Mouse (Mus musculus): ENCODE results near the gene Mrpl48. TPM values are rescaled to one million over a fixed set of nuclear protein-coding genes. Genes with fewer than 3 reads are reported as not detected.

Gene Mrpl48
- polyA plus RNA-seq, 1 experiment from 2014 or later, result 81.5 TPM

- Histone ChIP-seq H3K9ac (replicated peaks; ENCODE audit: low read length) (no peak overlapping the region), H3K27ac (ENCODE audit: low read length) (no peak overlapping the region), H3K36me3 (ENCODE audit: insufficient read depth, low read length) (no peaks in the 10 kb centered on the region), H3K4me2 (replicated peaks; ENCODE audit: low read depth, low read length) (no peak overlapping the region), H3K27me3 (ENCODE audit: insufficient read depth, low read length) (no peaks in the 10 kb centered on the region), H3K4me3 (ENCODE audit: low read length) (no peak overlapping the region), H3K4me1 (ENCODE audit: insufficient read depth, low read length) (no peaks in the 10 kb centered on the region), H3K9me3 (ENCODE audit: low read length) (no peaks in the 10 kb centered on the region)
- WGBS, result 20% methylated on average over 10 of the region's 10 CpGs
- ATAC-seq (ENCODE audit: low FRiP score, low TSS enrichment), result peak; percentile 61
These were observed 87.3 kb downstream of the Mrpl48 start for GRCm38 (mm10) chr7:100520663-100521285.

GRCm38 (mm10) chr7:100520204-100520603 is 87.9 kb downstream of the Mrpl48 start:
- WGBS, result 68% methylated on average over 7 of the region's 7 CpGs
- Histone ChIP-seq H3K9me3 (ENCODE audit: low read length) (no peaks in the 10 kb centered on the region), H3K36me3 (ENCODE audit: insufficient read depth, low read length) (no peaks in the 10 kb centered on the region), H3K9ac (replicated peaks; ENCODE audit: low read length) (no peak overlapping the region), H3K27me3 (ENCODE audit: insufficient read depth, low read length) (no peaks in the 10 kb centered on the region), H3K4me1 (ENCODE audit: insufficient read depth, low read length) (no peaks in the 10 kb centered on the region), H3K27ac (ENCODE audit: low read length) (no peak overlapping the region), H3K4me3 (ENCODE audit: low read length) (no peak overlapping the region), H3K4me2 (replicated peaks; ENCODE audit: low read depth, low read length) (no peak overlapping the region)
- ATAC-seq (ENCODE audit: low FRiP score, low TSS enrichment), result no peak

GRCm38 (mm10) chr7:100514573-100514972 is 93.5 kb downstream of the Mrpl48 start, which contains the start of gene Dnajb13:
Gene Dnajb13, minus strand, starts transcription at chr7:100514960.
- H3K4me2 ChIP-seq (replicated peaks; ENCODE audit: low read depth, low read length), result no peak within 1 kb of the TSS; the same call in 1 of the 2 replicates
- no peak within 1 kb of the TSS for H3K4me3 ChIP-seq (ENCODE audit: low read length)
- no peaks in the 10 kb centered on the region for H3K9me3 ChIP-seq (ENCODE audit: low read length)
- no peak within 1 kb of the TSS for H3K27ac ChIP-seq (ENCODE audit: low read length)
- no peak for ATAC-seq (ENCODE audit: low FRiP score, low TSS enrichment)
- H3K9ac ChIP-seq (replicated peaks; ENCODE audit: low read length), result no peak within 1 kb of the TSS
- WGBS, result 56% methylated on average over 11 of the region's 11 CpGs
- no peaks in the 10 kb centered on the region for H3K4me1 ChIP-seq (ENCODE audit: insufficient read depth, low read length)
- H3K36me3 ChIP-seq (ENCODE audit: insufficient read depth, low read length), result no peaks in the 10 kb centered on the region
- H3K27me3 ChIP-seq (ENCODE audit: insufficient read depth, low read length), result no peaks in the 10 kb centered on the region

GRCm38 (mm10) chr7:100511602-100512001 is 96.5 kb downstream of the Mrpl48 start:
- WGBS, result 60% methylated on average over 8 of the region's 8 CpGs
- Histone ChIP-seq H3K27ac (ENCODE audit: low read length) (no peak overlapping the region), H3K4me3 (ENCODE audit: low read length) (no peak overlapping the region), H3K27me3 (ENCODE audit: insufficient read depth, low read length) (no peaks in the 10 kb centered on the region), H3K36me3 (ENCODE audit: insufficient read depth, low read length) (no peaks in the 10 kb centered on the region), H3K4me1 (ENCODE audit: insufficient read depth, low read length) (no peaks in the 10 kb centered on the region), H3K4me2 (replicated peaks; ENCODE audit: low read depth, low read length) (no peak overlapping the region), H3K9me3 (ENCODE audit: low read length) (no peaks in the 10 kb centered on the region), H3K9ac (replicated peaks; ENCODE audit: low read length) (no peak overlapping the region)
- ATAC-seq (ENCODE audit: low FRiP score, low TSS enrichment), result no peak

- Histone ChIP-seq H3K9me3 (ENCODE audit: low read length) (no peaks in the 10 kb centered on the region), H3K9ac (replicated peaks; ENCODE audit: low read length) (no peak overlapping the region), H3K36me3 (ENCODE audit: insufficient read depth, low read length) (no peaks in the 10 kb centered on the region), H3K4me1 (ENCODE audit: insufficient read depth, low read length) (peaks cover 5% of the 10 kb centered on the region), H3K27ac (ENCODE audit: low read length) (no peak overlapping the region), H3K27me3 (ENCODE audit: insufficient read depth, low read length) (no peaks in the 10 kb centered on the region), H3K4me2 (replicated peaks; ENCODE audit: low read depth, low read length) (no peak overlapping the region), H3K4me3 (ENCODE audit: low read length) (no peak overlapping the region)
- no peak for ATAC-seq (ENCODE audit: low FRiP score, low TSS enrichment)
- 41% methylated on average over 3 of the region's 3 CpGs for WGBS
These were observed 99.4 kb downstream of the Mrpl48 start for GRCm38 (mm10) chr7:100508670-100509069.

- H3K27ac ChIP-seq (ENCODE audit: low read length), result no peak overlapping the region
- peaks cover 5% of the 10 kb centered on the region for H3K4me1 ChIP-seq (ENCODE audit: insufficient read depth, low read length)
- no peak for ATAC-seq (ENCODE audit: low FRiP score, low TSS enrichment)
- no peaks in the 10 kb centered on the region for H3K27me3 ChIP-seq (ENCODE audit: insufficient read depth, low read length)
- H3K36me3 ChIP-seq (ENCODE audit: insufficient read depth, low read length), result no peaks in the 10 kb centered on the region
- H3K4me3 ChIP-seq (ENCODE audit: low read length), result no peak overlapping the region
- H3K4me2 ChIP-seq (replicated peaks; ENCODE audit: low read depth, low read length), result no peak overlapping the region
- H3K9me3 ChIP-seq (ENCODE audit: low read length), result no peaks in the 10 kb centered on the region
- 37% methylated on average over 4 of the region's 4 CpGs for WGBS
- no peak overlapping the region for H3K9ac ChIP-seq (replicated peaks; ENCODE audit: low read length)
These were observed 101.6 kb downstream of the Mrpl48 start for GRCm38 (mm10) chr7:100506494-100506893.

- Histone ChIP-seq H3K9ac (replicated peaks; ENCODE audit: low read length) (no peak overlapping the region), H3K4me2 (replicated peaks; ENCODE audit: low read depth, low read length) (no peak overlapping the region), H3K36me3 (ENCODE audit: insufficient read depth, low read length) (0 out of 2 replicates have a peak, but pooled peaks cover 5% of the 10 kb centered on the region), H3K4me3 (ENCODE audit: low read length) (no peak overlapping the region), H3K27ac (ENCODE audit: low read length) (no peak overlapping the region), H3K4me1 (ENCODE audit: insufficient read depth, low read length) (peaks cover 5% of the 10 kb centered on the region), H3K27me3 (ENCODE audit: insufficient read depth, low read length) (no peaks in the 10 kb centered on the region), H3K9me3 (ENCODE audit: low read length) (no peaks in the 10 kb centered on the region)
- 67% methylated on average over 13 of the region's 13 CpGs for WGBS
- peak; percentile 37; the same call in 1 of the 2 replicates for ATAC-seq (ENCODE audit: low FRiP score, low TSS enrichment)
These were observed 103.2 kb downstream of the Mrpl48 start for GRCm38 (mm10) chr7:100504740-100505487.

GRCm38 (mm10) chr7:100503076-100503475 is 105.0 kb downstream of the Mrpl48 start:
- Histone ChIP-seq H3K9me3 (ENCODE audit: low read length) (no peaks in the 10 kb centered on the region), H3K27ac (ENCODE audit: low read length) (no peak overlapping the region), H3K9ac (replicated peaks; ENCODE audit: low read length) (no peak overlapping the region), H3K4me3 (ENCODE audit: low read length) (no peak overlapping the region), H3K27me3 (ENCODE audit: insufficient read depth, low read length) (no peaks in the 10 kb centered on the region), H3K4me1 (ENCODE audit: insufficient read depth, low read length) (peaks cover 5% of the 10 kb centered on the region), H3K36me3 (ENCODE audit: insufficient read depth, low read length) (peaks cover 19% of the 10 kb centered on the region), H3K4me2 (replicated peaks; ENCODE audit: low read depth, low read length) (no peak overlapping the region)
- no peak for ATAC-seq (ENCODE audit: low FRiP score, low TSS enrichment)
- WGBS, result 73% methylated on average over 5 of the region's 5 CpGs

GRCm38 (mm10) chr7:100502374-100502922 is 105.7 kb downstream of the Mrpl48 start:
- ATAC-seq (ENCODE audit: low FRiP score, low TSS enrichment), result no peak
- no peaks in the 10 kb centered on the region for H3K27me3 ChIP-seq (ENCODE audit: insufficient read depth, low read length)
- 68% methylated on average over 7 of the region's 7 CpGs for WGBS
- no peaks in the 10 kb centered on the region for H3K9me3 ChIP-seq (ENCODE audit: low read length)
- H3K4me3 ChIP-seq (ENCODE audit: low read length), result no peak overlapping the region
- no peak overlapping the region for H3K4me2 ChIP-seq (replicated peaks; ENCODE audit: low read depth, low read length)
- H3K4me1 ChIP-seq (ENCODE audit: insufficient read depth, low read length), result peaks cover 5% of the 10 kb centered on the region
- no peak overlapping the region for H3K9ac ChIP-seq (replicated peaks; ENCODE audit: low read length)
- no peak overlapping the region for H3K27ac ChIP-seq (ENCODE audit: low read length)
- H3K36me3 ChIP-seq (ENCODE audit: insufficient read depth, low read length), result peaks cover 24% of the 10 kb centered on the region
